Mouse (Mus musculus) liver, embryonic 15.5 days (tissue): ENCODE data around the gene Ptn. TPM values are rescaled to one million over a fixed set of nuclear protein-coding genes. Genes with fewer than 3 reads are reported as not detected.

ENCODE experiments used
- ATAC-seq: fragments of 200-750 bp; cut with Nextera tagmentation; 2 replicates; pipeline ENCODE4 v1.8.0; 2017; ENCODE audit warnings: moderate number of reproducible peaks, mild to moderate bottlenecking, moderate library complexity; ENCODE audit not compliant: insufficient read depth
- H3K27ac ChIP-seq: fragments of 300-500 bp; sonication (generic); replicated peaks from 2 replicates; pipeline ENCODE4 v1.5.1; 2015; ENCODE audit warnings: mild to moderate bottlenecking, inconsistent platforms
- H3K27me3 ChIP-seq: fragments of 300-500 bp; sonication (generic); 2 replicates; pipeline ENCODE4 v1.6.1; 2015; ENCODE audit warnings: mild to moderate bottlenecking, inconsistent platforms
- H3K36me3 ChIP-seq: fragments of 300-500 bp; sonication (generic); replicated peaks from 2 replicates; pipeline ENCODE4 v1.6.1; 2015; ENCODE audit warnings: moderate library complexity, mild to moderate bottlenecking, inconsistent platforms
- H3K4me1 ChIP-seq: fragments of 300-500 bp; sonication (generic); replicated peaks from 2 replicates; pipeline ENCODE4 v1.6.1; 2015; ENCODE audit warnings: inconsistent platforms
- H3K4me2 ChIP-seq: fragments of 300-500 bp; sonication (generic); 2 replicates; pipeline ENCODE4 v1.6.1; 2015; ENCODE audit warnings: moderate library complexity, mild to moderate bottlenecking, inconsistent platforms
- H3K4me3 ChIP-seq: fragments of 300-500 bp; sonication (generic); replicated peaks from 2 replicates; pipeline ENCODE4 v1.5.1; 2015; ENCODE audit warnings: mild to moderate bottlenecking, inconsistent platforms
- H3K9ac ChIP-seq: fragments of 300-500 bp; sonication (generic); 2 replicates; pipeline ENCODE4 v1.6.1; 2015; ENCODE audit warnings: moderate library complexity, mild to moderate bottlenecking, inconsistent platforms
- H3K9me3 ChIP-seq: fragments of 300-500 bp; sonication (generic); replicated peaks from 2 replicates; pipeline ENCODE4 v1.6.1; 2016; ENCODE audit warnings: inconsistent platforms
- WGBS: fragments of 180-500 bp; shearing (Covaris S2); methylation state at CpG from one replicate; pipeline ENCODE4 v1.1.7; 2015; ENCODE audit warnings: mixed read lengths; ENCODE audit not compliant: insufficient replicate concordance; 5-methylcytosine and 5-hydroxymethylcytosine counted together
- polyA plus RNA-seq: library from polyadenylated mRNA; unstranded; fragments of >200 nt; fragmentation: Nextera tagmentation; extraction: Ambion mirVana; gene quantifications from 2 replicates; pipeline ENCODE4 v1.2.1, GENCODE M21; 2015

Gene Ptn
- polyA plus RNA-seq, 1 experiment from 2014 or later: 14.7 TPM

- H3K4me2 ChIP-seq: no peak overlapping the region
- H3K4me3 ChIP-seq: no peak overlapping the region
- WGBS: 54% methylated on average over 1 of the region's 1 CpGs
- no peaks in the 10 kb centered on the region for H3K4me1 ChIP-seq
- no peak overlapping the region for H3K9ac ChIP-seq
- H3K27me3 ChIP-seq: no peaks in the 10 kb centered on the region
- no peak overlapping the region for H3K27ac ChIP-seq
- H3K36me3 ChIP-seq: no peaks in the 10 kb centered on the region
- H3K9me3 ChIP-seq: no peaks in the 10 kb centered on the region
- ATAC-seq: no peak
Measured at GRCm38 (mm10) chr6:36838747-36839146, 28.7 kb upstream of the Ptn start.

- H3K9me3 ChIP-seq: no peaks in the 10 kb centered on the region
- H3K27me3 ChIP-seq: no peaks in the 10 kb centered on the region
- 46% methylated on average over 3 of the region's 3 CpGs for WGBS
- no peak overlapping the region for H3K4me3 ChIP-seq
- no peak for ATAC-seq
- no peak overlapping the region for H3K4me2 ChIP-seq
- H3K36me3 ChIP-seq: no peaks in the 10 kb centered on the region
- no peaks in the 10 kb centered on the region for H3K4me1 ChIP-seq
- no peak overlapping the region for H3K9ac ChIP-seq
- no peak overlapping the region for H3K27ac ChIP-seq
Measured at GRCm38 (mm10) chr6:36835351-36835750, 25.3 kb upstream of the Ptn start.

GRCm38 (mm10) chr6:36834695-36835265, 24.8 kb upstream of the Ptn start:
- 53% methylated on average over 4 of the region's 4 CpGs for WGBS
- H3K36me3 ChIP-seq: no peaks in the 10 kb centered on the region
- no peak overlapping the region for H3K9ac ChIP-seq
- H3K27ac ChIP-seq: no peak overlapping the region
- no peak overlapping the region for H3K4me2 ChIP-seq
- ATAC-seq: no peak
- H3K9me3 ChIP-seq: no peaks in the 10 kb centered on the region
- H3K4me3 ChIP-seq: no peak overlapping the region
- H3K27me3 ChIP-seq: no peaks in the 10 kb centered on the region
- no peaks in the 10 kb centered on the region for H3K4me1 ChIP-seq

GRCm38 (mm10) chr6:36832681-36833080, 22.7 kb upstream of the Ptn start:
- H3K9me3 ChIP-seq: no peaks in the 10 kb centered on the region
- 63% methylated on average over 4 of the region's 4 CpGs for WGBS
- H3K4me3 ChIP-seq: no peak overlapping the region
- no peaks in the 10 kb centered on the region for H3K27me3 ChIP-seq
- no peak overlapping the region for H3K9ac ChIP-seq
- no peak for ATAC-seq
- no peak overlapping the region for H3K27ac ChIP-seq
- no peaks in the 10 kb centered on the region for H3K36me3 ChIP-seq
- H3K4me1 ChIP-seq: no peaks in the 10 kb centered on the region
- no peak overlapping the region for H3K4me2 ChIP-seq

- WGBS: 60% methylated on average over 2 of the region's 2 CpGs
- no peak for ATAC-seq
- no peaks in the 10 kb centered on the region for H3K36me3 ChIP-seq
- H3K27me3 ChIP-seq: no peaks in the 10 kb centered on the region
- no peak overlapping the region for H3K4me3 ChIP-seq
- no peak overlapping the region for H3K9ac ChIP-seq
- no peaks in the 10 kb centered on the region for H3K4me1 ChIP-seq
- H3K4me2 ChIP-seq: no peak overlapping the region
- no peak overlapping the region for H3K27ac ChIP-seq
- no peaks in the 10 kb centered on the region for H3K9me3 ChIP-seq
Measured at GRCm38 (mm10) chr6:36832207-36832606, 22.2 kb upstream of the Ptn start.

- Histone ChIP-seq H3K27ac (no peak overlapping the region), H3K4me1 (no peaks in the 10 kb centered on the region), H3K4me3 (no peak overlapping the region), H3K4me2 (no peak overlapping the region), H3K9me3 (no peaks in the 10 kb centered on the region), H3K27me3 (no peaks in the 10 kb centered on the region), H3K36me3 (no peaks in the 10 kb centered on the region), H3K9ac (no peak overlapping the region)
- WGBS: 54% methylated on average over 9 of the region's 9 CpGs
- ATAC-seq: no peak
Measured at GRCm38 (mm10) chr6:36830371-36830925, 20.4 kb upstream of the Ptn start.

GRCm38 (mm10) chr6:36819784-36820050, 9.7 kb upstream of the Ptn start:
- Histone ChIP-seq H3K27me3 (no peaks in the 10 kb centered on the region), H3K36me3 (no peaks in the 10 kb centered on the region), H3K9ac (no peak overlapping the region), H3K27ac (no peak overlapping the region), H3K4me2 (no peak overlapping the region), H3K4me1 (no peaks in the 10 kb centered on the region), H3K4me3 (no peak overlapping the region), H3K9me3 (no peaks in the 10 kb centered on the region)
- no peak for ATAC-seq

GRCm38 (mm10) chr6:36819019-36819783, 9.2 kb upstream of the Ptn start:
- Histone ChIP-seq H3K9ac (no peak overlapping the region), H3K4me1 (no peaks in the 10 kb centered on the region), H3K27ac (no peak overlapping the region), H3K9me3 (no peaks in the 10 kb centered on the region), H3K27me3 (no peaks in the 10 kb centered on the region), H3K4me2 (no peak overlapping the region), H3K36me3 (no peaks in the 10 kb centered on the region), H3K4me3 (no peak overlapping the region)
- 40% methylated on average over 8 of the region's 8 CpGs for WGBS
- ATAC-seq: no peak

- Histone ChIP-seq H3K9me3 (no peaks in the 10 kb centered on the region), H3K4me3 (no peak overlapping the region), H3K36me3 (no peaks in the 10 kb centered on the region), H3K9ac (no peak overlapping the region), H3K27ac (no peak overlapping the region), H3K4me2 (no peak overlapping the region), H3K4me1 (no peaks in the 10 kb centered on the region), H3K27me3 (no peaks in the 10 kb centered on the region)
- WGBS: 48% methylated on average over 4 of the region's 4 CpGs
- no peak for ATAC-seq
Measured at GRCm38 (mm10) chr6:36818281-36819018, 8.4 kb upstream of the Ptn start.

- H3K27ac ChIP-seq: no peak overlapping the region
- no peak for ATAC-seq
- no peaks in the 10 kb centered on the region for H3K4me1 ChIP-seq
- WGBS: 75% methylated on average over 3 of the region's 3 CpGs
- no peak overlapping the region for H3K4me3 ChIP-seq
- H3K36me3 ChIP-seq: no peaks in the 10 kb centered on the region
- H3K27me3 ChIP-seq: no peaks in the 10 kb centered on the region
- no peak overlapping the region for H3K4me2 ChIP-seq
- H3K9ac ChIP-seq: no peak overlapping the region
- no peaks in the 10 kb centered on the region for H3K9me3 ChIP-seq
Measured at GRCm38 (mm10) chr6:36816666-36817065, 6.6 kb upstream of the Ptn start.

GRCm38 (mm10) chr6:36815992-36816391, 6.0 kb upstream of the Ptn start:
- H3K4me1 ChIP-seq: no peaks in the 10 kb centered on the region
- WGBS: 51% methylated on average over 2 of the region's 2 CpGs
- no peaks in the 10 kb centered on the region for H3K9me3 ChIP-seq
- H3K36me3 ChIP-seq: no peaks in the 10 kb centered on the region
- H3K27ac ChIP-seq: no peak overlapping the region
- H3K4me2 ChIP-seq: no peak overlapping the region
- H3K4me3 ChIP-seq: no peak overlapping the region
- no peaks in the 10 kb centered on the region for H3K27me3 ChIP-seq
- no peak for ATAC-seq
- H3K9ac ChIP-seq: no peak overlapping the region
